Mouse (Mus musculus): ENCODE measurements around the gene Gpr37l1. TPM values are rescaled to one million over a fixed set of nuclear protein-coding genes. Genes with fewer than 3 reads are reported as not detected.
"Not testable (repeated sequence)": the region's sequence is repeated elsewhere in the genome, so short reads cannot be mapped to it uniquely, and the experiment has no call there.

Gene Gpr37l1
- total RNA-seq, 2 experiments from 2014 or later = 168 to 183 TPM

DNA sequence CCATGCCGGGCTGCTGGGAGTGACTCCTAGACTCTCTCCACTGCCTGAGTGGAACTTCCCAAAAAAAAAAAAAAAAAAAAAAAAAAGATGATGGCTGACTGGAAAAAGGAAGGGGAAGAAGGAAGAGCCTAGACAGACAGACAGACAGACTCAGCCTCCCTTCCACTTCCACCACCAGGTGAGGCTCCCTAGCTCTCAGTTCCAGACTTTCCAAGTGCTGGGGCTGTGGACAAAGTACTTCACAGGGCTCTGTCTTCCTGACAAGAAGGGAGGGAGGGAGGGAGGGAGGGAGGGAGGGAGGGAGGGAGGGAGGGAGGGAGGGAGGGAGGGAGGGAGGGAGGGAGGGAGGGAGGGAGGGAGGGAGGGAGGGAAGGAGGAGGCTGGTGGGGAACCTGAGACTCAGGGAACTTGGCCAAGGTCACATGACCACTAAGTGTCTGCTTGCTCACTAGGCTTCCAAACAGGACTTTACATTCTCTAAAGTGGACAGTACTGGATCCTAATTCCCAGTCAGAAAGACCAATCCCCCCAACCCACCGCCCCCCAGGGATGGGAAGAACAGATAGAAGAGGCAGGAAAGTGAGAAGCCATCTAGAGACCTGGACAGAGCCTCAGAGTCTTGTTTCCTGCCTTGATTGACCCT lies 37.0 kb downstream of the Gpr37l1 start:
- intact Hi-C loops (cut with DNase I) = no loop called here

DNA sequence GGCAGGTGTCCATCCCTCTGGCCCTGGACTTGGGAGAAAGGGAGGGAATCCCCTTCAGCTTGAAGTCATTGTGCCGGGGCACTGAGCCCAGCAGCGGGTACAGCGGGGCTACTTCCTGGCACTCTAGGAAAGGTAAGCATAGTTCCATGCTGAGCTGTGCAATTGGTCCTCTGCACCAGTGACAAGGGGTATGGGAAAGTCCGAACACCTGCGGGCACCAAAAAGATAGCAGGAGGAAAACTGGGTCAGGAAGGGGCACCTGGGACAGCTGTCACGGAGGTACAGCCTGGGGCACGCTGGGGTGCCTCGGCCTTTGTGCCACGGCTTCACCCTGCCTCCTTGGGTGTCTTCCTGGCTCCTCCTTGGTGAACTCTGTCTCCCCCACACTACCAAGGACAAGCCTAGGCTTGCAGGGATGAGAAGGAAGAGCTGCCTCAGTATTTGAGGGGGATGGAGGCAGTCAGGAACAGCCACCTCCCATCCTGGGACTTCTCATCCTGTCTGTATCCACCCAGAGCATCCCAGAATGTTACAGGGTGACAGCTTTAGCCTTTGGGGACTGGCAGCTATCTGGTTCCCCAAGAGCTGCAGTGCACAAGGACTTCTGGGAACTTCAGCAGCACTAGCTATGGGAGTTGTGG lies 37.8 kb downstream of the Gpr37l1 start:
- Histone ChIP-seq H3K4me3 (no peak overlapping the region), H3K27ac (no peak overlapping the region)
- DNase-seq (ENCODE audit: extremely low spot score in 1 of 2, low spot score in 2 of 2) = no peak
- intact Hi-C loops (cut with DNase I) = no loop called here
- TF ChIP-seq CTCF (IDR thresholded peaks at IDR 0.05) = no peak

More for the DNA sequence above, 37.0 kb downstream of the Gpr37l1 start:
- Histone ChIP-seq H3K27ac (no peak overlapping the region), H3K4me3 (no peak overlapping the region)
- TF ChIP-seq CTCF (IDR thresholded peaks at IDR 0.05) = no peak; the same call in 1 of the 2 replicates
- no peak for DNase-seq (ENCODE audit: extremely low spot score in 1 of 2, low spot score in 2 of 2)

DNA sequence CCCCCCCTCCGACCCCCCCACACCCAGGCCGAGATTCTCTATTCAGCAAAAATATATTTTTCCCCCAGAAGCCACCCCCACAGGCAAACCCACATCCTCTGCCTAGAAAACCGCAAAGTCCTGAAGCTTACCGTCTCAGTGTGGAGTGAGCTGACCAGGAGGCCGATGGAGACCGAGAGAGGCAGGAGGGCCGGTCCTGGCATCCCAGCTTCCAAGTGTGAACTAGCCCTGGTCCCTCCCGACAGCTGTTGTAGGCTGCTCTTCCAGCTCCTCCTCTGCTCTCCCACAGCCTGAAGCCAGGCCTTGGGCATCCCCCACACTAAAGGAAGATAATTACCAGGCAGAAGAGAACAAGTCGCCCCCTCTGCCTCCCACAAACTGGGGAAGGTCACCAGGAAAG lies 38.5 kb downstream of the Gpr37l1 start:
- DNase-seq (ENCODE audit: extremely low spot score in 1 of 2, low spot score in 2 of 2) = no peak
- TF ChIP-seq CTCF (IDR thresholded peaks at IDR 0.05) = no peak
- no peak overlapping the region for H3K4me3 ChIP-seq
- H3K27ac ChIP-seq = no peak overlapping the region
- intact Hi-C loops (cut with DNase I) = no loop called here

DNA sequence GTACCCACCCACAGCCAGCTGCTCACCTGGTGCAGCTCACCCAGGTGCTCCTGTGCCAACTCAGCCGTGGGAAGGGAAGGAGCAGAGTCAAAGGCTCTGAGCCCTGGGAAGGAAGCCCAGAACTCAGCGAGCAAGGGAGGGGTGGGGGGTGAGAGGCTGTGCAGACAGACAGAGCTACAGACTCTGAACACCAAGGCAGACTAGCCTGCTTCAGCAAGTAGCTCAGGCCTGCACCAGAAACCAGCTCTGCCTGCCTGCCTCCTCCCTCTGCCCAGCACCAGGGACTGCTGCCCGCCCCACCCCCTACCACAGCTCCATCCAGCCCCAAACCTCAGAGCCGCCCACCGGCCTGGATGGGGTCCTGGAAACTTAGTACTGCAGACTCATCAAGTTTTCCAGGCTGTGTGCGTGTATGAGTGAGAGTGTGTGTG lies 39.5 kb downstream of the Gpr37l1 start:
- no peak for TF ChIP-seq CTCF (IDR thresholded peaks at IDR 0.05)
- intact Hi-C loops (cut with DNase I) = no loop called here
- no peak overlapping the region for H3K4me3 ChIP-seq
- no peak for DNase-seq (ENCODE audit: extremely low spot score in 1 of 2, low spot score in 2 of 2)
- no peak overlapping the region for H3K27ac ChIP-seq

DNA sequence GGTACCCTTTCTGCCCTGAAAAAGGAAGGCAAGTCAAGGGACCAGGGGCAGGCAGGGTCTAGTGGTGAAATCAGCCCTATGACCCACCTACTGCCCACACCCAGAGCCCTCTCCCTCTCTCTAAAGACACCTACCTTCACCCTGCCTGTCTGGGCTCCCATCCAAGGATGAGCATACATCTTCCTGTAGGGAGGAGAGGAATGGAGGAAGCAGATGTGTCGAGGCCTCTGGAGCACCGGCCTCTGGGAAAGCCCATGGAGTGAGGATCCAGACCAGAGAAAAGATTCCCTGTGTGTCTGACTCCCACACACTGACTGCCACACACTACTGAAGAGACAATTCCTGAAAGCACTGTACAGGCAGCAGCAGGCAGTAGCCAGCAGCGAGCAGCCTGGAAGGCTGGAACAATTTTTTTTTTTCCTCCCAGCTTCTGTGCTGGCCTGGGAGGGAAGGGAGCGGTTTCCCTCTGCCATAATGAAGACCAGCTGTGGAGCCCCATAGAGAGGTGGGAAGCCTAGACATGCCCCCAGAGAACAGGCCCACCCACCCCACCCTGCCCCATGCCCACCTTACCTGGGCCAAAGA lies 40.9 kb downstream of the Gpr37l1 start:
- Histone ChIP-seq H3K4me3 (no peak overlapping the region), H3K27ac (no peak overlapping the region)
- intact Hi-C loops (cut with DNase I) = no loop called here
- TF ChIP-seq CTCF (IDR thresholded peaks at IDR 0.05) = no peak
- no peak for DNase-seq (ENCODE audit: extremely low spot score in 1 of 2, low spot score in 2 of 2)

DNA sequence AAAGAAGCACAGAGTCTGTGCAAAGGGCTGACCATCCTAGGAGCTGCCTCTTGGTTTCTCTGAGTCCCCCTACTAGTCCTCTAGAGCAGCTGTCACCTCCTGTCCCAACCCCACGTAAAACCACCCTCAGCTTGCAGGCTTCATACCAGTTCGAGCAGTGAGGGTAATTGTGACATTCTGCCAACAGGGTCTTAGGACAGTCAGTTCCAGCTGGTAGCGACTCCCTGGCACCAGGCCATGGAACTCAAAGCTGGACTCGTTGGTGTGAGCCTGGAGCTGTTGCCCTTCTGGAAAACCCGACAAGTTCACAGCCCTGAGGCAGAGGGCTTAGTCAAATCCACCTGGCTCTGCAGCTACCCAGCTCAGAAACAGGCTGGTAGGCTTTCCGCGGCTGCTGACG lies 41.5 kb downstream of the Gpr37l1 start:
- no peak overlapping the region for H3K27ac ChIP-seq
- intact Hi-C loops (cut with DNase I) = no loop called here
- DNase-seq (ENCODE audit: extremely low spot score in 1 of 2, low spot score in 2 of 2) = no peak
- no peak for TF ChIP-seq CTCF (IDR thresholded peaks at IDR 0.05)
- H3K4me3 ChIP-seq = no peak overlapping the region

DNA sequence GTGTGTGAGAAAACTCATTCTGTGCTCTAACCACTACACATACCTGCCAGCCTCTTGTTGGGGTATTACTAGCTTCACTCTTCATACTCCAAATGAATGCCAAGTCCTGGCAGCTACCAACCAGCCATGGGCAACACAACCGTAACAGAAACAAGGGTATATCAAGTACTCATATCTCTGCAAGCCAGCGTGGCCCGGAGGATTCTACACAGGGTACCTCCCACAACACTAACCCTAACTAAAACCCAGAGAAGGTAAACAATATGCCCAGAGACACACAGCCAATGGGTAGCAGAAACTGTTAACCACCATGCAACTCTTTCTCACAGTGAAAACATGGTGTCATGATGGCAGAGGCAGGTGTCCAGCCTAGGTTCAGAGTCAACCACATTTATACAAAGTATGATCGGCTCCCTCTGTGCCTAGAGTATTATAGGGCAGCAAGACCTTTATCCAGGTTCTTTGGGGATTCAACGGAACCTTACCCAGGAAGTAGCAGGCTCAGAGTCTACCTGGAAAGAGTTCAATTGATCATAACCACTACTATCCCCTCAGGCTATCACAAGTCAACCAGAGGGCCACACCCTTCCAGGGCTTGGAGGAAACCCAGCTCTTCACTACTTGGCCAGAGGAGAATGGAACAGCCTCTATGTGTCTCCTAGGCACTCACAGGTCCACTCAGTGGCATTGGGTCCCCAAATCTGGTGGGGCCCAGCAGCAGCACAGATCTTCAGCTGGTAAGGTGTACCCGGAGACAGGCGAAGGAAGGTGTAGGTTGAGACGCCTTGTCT lies 42.7 kb downstream of the Gpr37l1 start:
- intact Hi-C loops (cut with DNase I) = no loop called here

DNA sequence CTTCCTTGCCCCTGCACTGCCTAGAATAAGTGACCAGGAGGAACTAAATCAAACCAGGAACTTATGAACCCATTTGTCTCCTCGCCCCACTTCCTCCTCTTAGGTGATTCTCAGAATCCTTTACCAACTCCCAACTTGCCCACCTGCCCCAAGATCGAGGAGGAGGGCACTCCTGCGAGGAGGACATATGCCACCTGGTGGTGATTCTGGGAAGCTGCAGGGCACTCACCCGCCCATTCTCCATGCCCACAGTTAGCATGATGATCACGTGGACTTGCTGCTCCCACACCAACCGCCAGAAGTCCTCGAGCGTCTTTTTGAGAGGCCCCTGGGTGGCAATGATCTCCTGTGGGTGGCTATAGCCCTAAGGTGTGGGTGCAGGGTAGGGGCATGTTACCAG lies 54.8 kb downstream of the Gpr37l1 start:
- no peak overlapping the region for H3K27ac ChIP-seq
- no peak for DNase-seq (ENCODE audit: extremely low spot score in 1 of 2, low spot score in 2 of 2)
- TF ChIP-seq CTCF (IDR thresholded peaks at IDR 0.05) = peak; percentile 84
- no peak overlapping the region for H3K4me3 ChIP-seq
- intact Hi-C loops (cut with DNase I) = no loop called here

More for the DNA sequence above, 42.7 kb downstream of the Gpr37l1 start:
- no peak for TF ChIP-seq CTCF (IDR thresholded peaks at IDR 0.05)
- H3K27ac ChIP-seq = no peak overlapping the region
- no peak overlapping the region for H3K4me3 ChIP-seq
- DNase-seq (ENCODE audit: extremely low spot score in 1 of 2, low spot score in 2 of 2) = no peak

DNA sequence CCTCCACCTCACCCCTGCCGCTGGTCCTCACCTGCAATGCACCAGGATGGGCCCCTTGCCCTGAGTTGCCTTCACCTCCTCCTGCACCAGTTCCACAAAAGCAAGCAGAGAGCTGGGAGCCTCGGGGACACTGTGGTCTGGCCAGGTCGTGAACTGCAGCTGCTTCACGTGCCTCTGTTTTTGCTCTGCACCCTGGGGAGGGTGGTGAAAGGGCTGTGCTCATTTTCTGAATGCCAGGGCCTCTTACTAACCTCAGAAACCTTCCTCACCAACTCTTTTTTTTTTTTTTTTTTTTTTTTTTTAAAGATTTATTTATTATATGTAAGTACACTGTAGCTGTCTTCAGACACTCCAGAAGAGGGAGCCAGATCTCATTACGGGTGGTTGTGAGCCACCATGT lies 56.2 kb downstream of the Gpr37l1 start:
- H3K4me3 ChIP-seq; intact Hi-C loops (cut with DNase I); H3K27ac ChIP-seq; DNase-seq (ENCODE audit: extremely low spot score in 1 of 2, low spot score in 2 of 2): not testable (repeated sequence)

Other genes with a start within 250 kb of the Gpr37l1 start
- gene Ppp1r12b, start 211.7 kb downstream of the Gpr37l1 start, total RNA-seq (2021) = 10 to 100 TPM; 80.2 to 82.0 TPM
- 1 to 10 TPM; 1.5 to 2.0 TPM for gene Ube2t, start 205.1 kb downstream of the Gpr37l1 start, total RNA-seq (2021)
- 1 to 10 TPM; 1.6 to 1.9 TPM for gene Lgr6, start 62.4 kb downstream of the Gpr37l1 start, total RNA-seq (2021)
- under 1 TPM; 0.09 to 0.37 TPM for gene Ptpn7, start 35.0 kb downstream of the Gpr37l1 start, total RNA-seq (2021)
- 100 to 1,000 TPM; 262 to 263 TPM for gene Arl8a, start 20.9 kb downstream of the Gpr37l1 start, total RNA-seq (2021)
- gene Elf3, start 90.9 kb upstream of the Gpr37l1 start, total RNA-seq (2021) = not detected
- gene Rnpep, start 116.4 kb upstream of the Gpr37l1 start, total RNA-seq (2021) = 10 to 100 TPM; 57.1 to 58.0 TPM
- gene Timm17a, start 146.1 kb upstream of the Gpr37l1 start, total RNA-seq (2021) = 100 to 1,000 TPM; 158 to 181 TPM
- gene Lmod1, start 157.1 kb upstream of the Gpr37l1 start, total RNA-seq (2021) = 1 to 10 TPM; 1.0 to 1.1 TPM
- 100 to 1,000 TPM; 172 to 174 TPM for gene Shisa4, start 207.6 kb upstream of the Gpr37l1 start, total RNA-seq (2021)